Mouse (Mus musculus) CH12.LX (cell line): ENCODE data around the gene Gm5788.
"Not testable (repeated sequence)": the region's sequence is repeated elsewhere in the genome, so short reads cannot be mapped to it uniquely, and the experiment has no call there.

Experiments used
- BHLHE40 ChIP-seq: IDR thresholded peaks from 2 replicates; pipeline ENCODE4 v1.6.1; 2011; ENCODE audit warnings: mild to moderate bottlenecking, low read depth, low read length, improper control_type of control experiment
- POLR2A ChIP-seq: IDR thresholded peaks from 2 replicates; pipeline ENCODE4 v1.6.1; 2011; ENCODE audit warnings: low read depth, mild to moderate bottlenecking, improper control_type of control experiment, low read length
- UBTF ChIP-seq: IDR thresholded peaks from 2 replicates; pipeline ENCODE4 v1.6.1; 2012; ENCODE audit warnings: low read depth, mild to moderate bottlenecking, inconsistent platforms, low read length, improper control_type of control experiment, moderate library complexity
- USF1 ChIP-seq: IDR thresholded peaks from 2 replicates; pipeline ENCODE4 v1.6.1; 2014; ENCODE audit warnings: low read depth, mild to moderate bottlenecking, inconsistent platforms, low read length, improper control_type of control experiment

DNA sequence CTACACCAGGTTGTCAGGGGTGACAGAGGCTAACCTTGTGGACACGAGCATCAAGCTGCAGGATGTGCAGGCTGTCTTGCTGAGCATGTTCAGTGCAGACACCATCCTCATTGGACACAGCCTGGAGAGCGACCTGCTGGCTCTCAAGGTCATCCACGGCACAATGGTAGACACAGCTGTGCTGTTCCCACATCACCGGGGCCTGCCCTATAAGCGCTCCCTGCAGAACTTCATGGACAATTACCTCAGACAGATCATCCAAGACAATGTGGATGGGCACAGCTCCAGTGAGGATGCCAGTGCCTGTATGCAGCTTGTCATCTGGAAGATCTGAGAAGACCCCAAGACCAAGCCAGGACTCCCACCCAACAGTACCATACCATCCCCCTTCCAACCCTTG lies 12.0 kb upstream of the Gm5788 start:
- TF ChIP-seq BHLHE40, POLR2A, UBTF, USF1: not testable (repeated sequence)
